Mouse (Mus musculus): ENCODE measurements around the gene Cox19.

DNA sequence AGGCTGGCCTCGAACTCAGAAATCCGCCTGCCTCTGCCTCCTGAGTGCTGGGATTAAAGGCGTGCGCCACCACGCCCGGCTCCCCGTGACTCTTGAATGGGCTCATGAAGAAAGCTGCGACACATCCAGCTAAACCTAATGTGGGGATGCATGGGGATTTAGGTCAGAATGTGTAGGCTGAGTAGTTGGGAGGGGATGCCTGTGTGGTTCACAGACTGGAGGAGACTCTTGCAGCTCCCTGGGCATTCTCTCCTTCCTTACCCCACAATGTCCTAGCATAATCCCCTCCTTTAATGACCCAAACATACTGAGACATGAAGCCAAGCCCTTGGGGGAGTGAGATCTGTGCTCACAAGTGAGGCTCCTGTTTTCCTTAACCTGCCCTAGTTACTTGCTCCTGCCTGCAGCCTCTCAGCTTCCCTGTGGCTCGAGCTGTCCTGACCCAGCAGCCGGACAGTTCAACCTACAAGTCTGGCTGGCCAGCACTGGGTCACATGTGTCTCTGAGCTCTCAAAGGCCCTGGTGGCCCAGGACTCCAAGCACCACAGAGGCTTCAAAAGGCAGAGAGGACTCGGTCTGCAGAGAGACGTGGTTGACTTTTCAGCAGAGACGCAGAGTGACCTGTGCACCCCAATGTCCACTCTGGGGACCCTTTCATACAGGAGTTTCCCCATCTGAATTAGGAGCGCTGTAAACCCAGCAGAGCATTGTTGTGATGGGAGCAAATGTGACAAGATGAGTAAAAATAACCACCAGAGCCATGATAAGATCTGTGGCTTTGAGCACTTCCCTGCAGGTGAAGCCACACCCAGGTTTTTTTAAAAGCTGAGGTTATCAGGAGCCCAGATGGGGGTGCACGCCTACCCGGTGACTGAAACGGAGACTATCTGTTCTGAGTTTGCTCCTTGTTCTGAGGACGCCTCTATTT, 30.6 kb upstream of the Cox19 start:
- TF ChIP-seq POLR2A (IDR thresholded peaks at IDR 0.05; ENCODE audit: insufficient read length, low read depth) (no peak), E2F4 (IDR thresholded peaks at IDR 0.05; ENCODE audit: insufficient read depth) (no peak), POLR2AphosphoS2 (IDR thresholded peaks at IDR 0.05; ENCODE audit: insufficient read length, low read depth) (no peak), USF1 (IDR thresholded peaks at IDR 0.05; ENCODE audit: low read depth) (no peak), MAX (IDR thresholded peaks at IDR 0.05; ENCODE audit: low read depth) (no peak), REST (IDR thresholded peaks at IDR 0.05; ENCODE audit: insufficient read depth, insufficient read length) (no peak), SRF (IDR thresholded peaks at IDR 0.05; ENCODE audit: control insufficient read depth, insufficient read length, low read depth) (no peak), CEBPB (IDR thresholded peaks at IDR 0.05; ENCODE audit: insufficient read depth, poor library complexity, severe bottlenecking) (no peak)

All from myocyte (in vitro differentiated cells).